Mouse (Mus musculus): Measurements from ENCODE around the gene Arih2.

Gene Arih2

GRCm38 (mm10) chr9:108559169-108559568 lies 90.0 kb downstream of the Arih2 start:
- DNase-seq = no peak

All from thymus, adult 18-20 months (tissue).